Mouse (Mus musculus) MEL (cell line): ENCODE results near the gene Vmn1r218.

Experiments used
- CTCF ChIP-seq, 3 experiments: IDR thresholded peaks in 2 of 3; conservative IDR thresholded peaks in 1 of 3; 2 replicates each; pipeline ENCODE4 v1.5.1; 2011 to 2012; ENCODE audit warnings: low read length in 3 of 3, low read depth in 2 of 3, mild to moderate bottlenecking in 2 of 3, improper control_type of control experiment in 1 of 3, inconsistent platforms in 1 of 3, mixed read lengths in 1 of 3, moderate library complexity in 1 of 3; ENCODE audit not compliant: control insufficient read depth in 1 of 3, insufficient read depth in 1 of 3, poor library complexity in 1 of 3, severe bottlenecking in 1 of 3
- KAT2A ChIP-seq: conservative IDR thresholded peaks from 2 replicates; pipeline ENCODE4 v1.6.1; 2012; ENCODE audit warnings: low read depth, low read length, improper control_type of control experiment, inconsistent platforms
- POLR2A ChIP-seq, 2 experiments: IDR thresholded peaks; 2 replicates each; pipeline ENCODE4 v1.6.1; 2011 to 2012; ENCODE audit warnings: low read length in 2 of 2, mild to moderate bottlenecking in 2 of 2, control low read depth in 1 of 2, improper control_type of control experiment in 1 of 2, low read depth in 1 of 2, moderate library complexity in 1 of 2; ENCODE audit not compliant: control insufficient read depth in 1 of 2, insufficient read depth in 1 of 2, poor library complexity in 1 of 2
- ZNF384 ChIP-seq: IDR thresholded peaks from 2 replicates; pipeline ENCODE4 v1.6.1; 2012; ENCODE audit warnings: low read depth, mild to moderate bottlenecking, inconsistent platforms, low read length, improper control_type of control experiment

DNA sequence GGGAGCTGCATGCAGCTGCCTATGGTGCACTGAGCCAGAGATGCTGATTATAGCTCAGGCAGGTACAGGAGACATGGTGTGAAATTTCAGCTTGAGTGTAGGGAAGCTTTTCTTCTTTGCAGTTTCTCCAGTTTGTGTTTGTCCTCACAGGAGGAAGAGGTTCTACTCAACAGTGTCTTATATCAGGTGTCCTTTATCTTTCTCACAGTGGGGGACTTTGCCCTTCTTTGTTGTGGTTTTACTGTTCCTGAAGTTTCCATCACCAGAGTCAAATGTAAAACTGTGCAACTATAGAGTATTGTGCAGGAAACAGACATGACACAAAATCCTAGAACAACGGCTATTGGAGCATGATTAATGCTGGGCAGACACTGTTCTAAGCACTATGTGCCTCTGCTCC is 546 bp downstream of the Vmn1r218 start:
- TF ChIP-seq KAT2A (no peak), POLR2A (IDR thresholded peaks at IDR 0.05; ENCODE audit: control insufficient read depth in 1 of 2, insufficient read depth in 1 of 2, low read depth in 1 of 2, low read length in 2 of 2, poor library complexity in 1 of 2) (no peak), ZNF384 (no peak), CTCF (IDR thresholded peaks at IDR 0.05 in 2 of 3, conservative IDR thresholded peaks at IDR 0.05 in 1 of 3; ENCODE audit: control insufficient read depth in 1 of 3, insufficient read depth in 1 of 3, low read depth in 2 of 3, low read length in 3 of 3, poor library complexity in 1 of 3, severe bottlenecking in 1 of 3) (no peak)
